Mouse (Mus musculus) brain, embryonic 14.5 days (tissue): ENCODE measurements around the gene Cars2.

Experiments used
- CTCF ChIP-seq: fragments of 200-500 bp; IDR thresholded peaks from 2 replicates; pipeline ENCODE4 v1.5.1; 2012; ENCODE audit warnings: inconsistent platforms, mild to moderate bottlenecking, moderate library complexity, borderline replicate concordance; ENCODE audit not compliant: insufficient read depth, insufficient read length; ENCODE audit errors: extremely low read depth
- POLR2A ChIP-seq: fragments of 200-500 bp; IDR thresholded peaks from 2 replicates; pipeline ENCODE4 v1.6.1; 2012; ENCODE audit warnings: mild to moderate bottlenecking, inconsistent platforms, borderline replicate concordance; ENCODE audit not compliant: poor library complexity, insufficient read depth, insufficient read length, severe bottlenecking; ENCODE audit errors: extremely low read depth

GRCm38 (mm10) chr8:11508880-11509279 is 41.7 kb downstream of the Cars2 start:
- TF ChIP-seq CTCF (no peak), POLR2A (no peak)
